Mouse (Mus musculus): ENCODE results near the gene Selenos.

DNA sequence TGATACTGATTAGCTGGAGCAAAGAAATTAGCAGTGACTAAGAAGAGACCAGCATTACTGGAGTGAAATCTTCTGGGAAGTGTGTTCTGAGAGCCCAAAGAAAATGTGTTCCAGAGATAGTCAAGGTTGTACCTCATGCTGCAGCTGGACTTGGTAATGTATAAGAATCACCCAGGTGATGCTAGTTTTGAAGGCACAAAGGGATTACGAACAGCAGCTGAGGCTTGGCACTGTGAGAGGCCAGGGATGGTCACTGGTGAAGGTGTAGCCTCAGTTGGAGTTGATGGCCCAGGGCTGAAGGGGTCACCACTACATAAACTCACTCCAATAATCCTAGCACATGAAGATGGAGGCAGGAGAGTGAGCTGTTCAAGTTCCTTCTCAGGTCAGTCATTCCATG is 20.7 kb upstream of the Selenos start, which contains the start of gene Snrpa1:
- TF ChIP-seq POLR2A (IDR thresholded peaks at IDR 0.05; ENCODE audit: borderline replicate concordance, insufficient read depth, low read length) (no peak), CTCF (IDR thresholded peaks at IDR 0.05; ENCODE audit: borderline replicate concordance, insufficient read depth, low read depth, low read length) (no peak)
